Comparison of ENCODE assay signal across 25 mouse cellular contexts in the genomic region with DNA sequence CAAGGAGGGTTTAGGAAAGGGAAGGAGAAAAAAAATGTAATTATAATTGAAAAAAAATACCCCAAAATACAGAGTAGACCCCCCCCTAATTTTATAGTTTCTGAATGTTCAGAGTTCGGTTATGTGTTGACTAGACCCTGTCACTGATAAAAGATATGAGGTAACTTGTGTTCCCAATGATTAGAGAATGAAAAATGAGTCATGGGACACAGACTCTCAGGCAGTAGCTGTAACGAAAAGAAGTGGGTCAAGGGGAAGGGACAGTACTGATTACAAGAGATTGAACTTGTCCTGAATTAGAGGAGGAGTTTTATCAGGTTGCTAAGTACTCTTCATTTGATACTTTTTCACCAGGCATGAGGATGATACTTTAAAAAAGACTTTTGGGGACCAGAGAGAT. TPM values are rescaled to one million over a fixed set of nuclear protein-coding genes. Genes with fewer than 3 reads are reported as not detected.
"Had no signal": no experiment of that assay in that cellular context is flagged by ENCODE, and none has a peak within 500 bp of the region (broad histone marks: within the 10 kb centered on the region; RNA-seq: fewer than 3 reads in every experiment).

No protein-coding gene starts in this region.

- DNase-seq: retina, postnatal 1 day; right cerebral cortex, adult 18-20 months; right cerebral cortex, postnatal 14 days; right cerebral cortex, postnatal 25 days; right cerebral cortex, postnatal 4 days; spleen, adult 18-20 months; thymus, adult 18-20 months; thymus, adult 2 months; thymus, postnatal 14 days; thymus, postnatal 25 days; thymus, postnatal 36 days; thymus, postnatal 4 days had no signal

- H3K9ac ChIP-seq: neural tube, embryonic 13.5 days; neural tube, embryonic 15.5 days; stomach, embryonic 15.5 days had no signal

- H3K4me1 ChIP-seq: stomach, embryonic 15.5 days had no signal

- H3K4me3 ChIP-seq: neural tube, embryonic 13.5 days; neural tube, embryonic 15.5 days; stomach, embryonic 15.5 days had no signal

- H3K36me3 ChIP-seq: neural tube, embryonic 13.5 days; neural tube, embryonic 15.5 days; stomach, embryonic 15.5 days had no signal

- H3K27me3 ChIP-seq: neural tube, embryonic 13.5 days; neural tube, embryonic 15.5 days; stomach, embryonic 15.5 days had no signal

- H3K9me3 ChIP-seq: neural tube, embryonic 13.5 days; neural tube, embryonic 15.5 days; stomach, embryonic 15.5 days had no signal

- H3K27ac ChIP-seq: neural tube, embryonic 13.5 days; neural tube, embryonic 15.5 days; stomach, embryonic 15.5 days; stomach, postnatal 0 days had no signal

RNA-seq across cellular contexts. Expression of a gene that starts 3.0 kb away (rescaled TPM):
- total RNA-seq: neutrophil, adult 5-6 weeks had no signal

RNA-seq across cellular contexts. Expression of a gene that starts 11.3 kb away (rescaled TPM):
- total RNA-seq: neutrophil, adult 5-6 weeks had no signal
- polyA plus RNA-seq: neural tube, embryonic 13.5 days; neural tube, embryonic 14.5 days; neural tube, embryonic 15.5 days; small intestine, adult 2 months; spleen, adult 2 months; stomach, embryonic 14.5 days; stomach, embryonic 15.5 days; stomach, embryonic 16.5 days; stomach, postnatal 0 days; testis, adult 2 months; thymus, adult 2 months; thymus, postnatal 0 days; urinary bladder, adult 2 months had no signal
